Mouse (Mus musculus): ENCODE results near the gene Sh3bgrl2. TPM values are rescaled to one million over a fixed set of nuclear protein-coding genes. Genes with fewer than 3 reads are reported as not detected.
A peak's percentile ranks its signal among the peaks of the same experiment; 100 is the strongest.

Sh3bgrl2 gene
- polyA plus RNA-seq, 1 experiment = 23.1 TPM

DNA sequence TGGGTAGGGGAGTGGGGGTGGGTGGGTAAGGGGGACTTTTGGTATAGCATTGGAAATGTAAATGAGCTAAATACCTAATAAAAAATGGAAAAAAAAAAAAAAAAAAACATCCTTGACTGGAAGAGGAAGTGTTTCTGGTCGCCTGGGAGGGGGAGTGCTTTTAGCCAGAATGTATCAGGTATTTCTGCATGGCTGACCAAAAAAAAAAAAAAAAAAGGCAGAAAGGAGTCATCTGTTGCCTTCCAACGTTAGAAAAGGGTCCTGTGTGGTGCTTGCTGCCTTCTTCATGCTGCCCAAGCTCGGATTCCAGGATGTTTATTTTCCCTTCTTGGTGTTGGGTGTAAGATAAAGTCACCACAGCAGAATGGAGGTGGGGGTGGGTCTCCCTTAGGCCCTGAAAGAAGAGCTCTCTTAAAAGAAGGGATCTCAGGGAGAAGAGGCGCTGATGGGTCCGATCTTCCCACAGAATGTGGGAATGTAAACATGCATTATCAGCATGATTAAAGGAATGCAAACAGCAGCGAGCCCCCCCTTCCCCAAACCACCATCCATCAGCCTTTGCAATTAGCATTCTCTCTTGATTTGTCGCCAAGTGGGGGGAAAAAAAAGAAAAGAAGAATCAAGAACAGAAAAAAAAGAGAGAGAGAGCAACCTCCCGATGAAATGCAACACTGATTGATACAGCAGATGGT is 109.0 kb downstream of the Sh3bgrl2 start:
- H3K27ac ChIP-seq (ENCODE audit: insufficient read depth, low read length) = no peak overlapping the region
- H3K4me3 ChIP-seq (ENCODE audit: low read depth, low read length) = no peak overlapping the region
- TF ChIP-seq EP300 (IDR thresholded peaks at IDR 0.05; ENCODE audit: insufficient read depth, low read depth, low read length) (no peak), POLR2A (IDR thresholded peaks at IDR 0.05; ENCODE audit: insufficient read depth, low read length) (no peak), CTCF (IDR thresholded peaks at IDR 0.05; ENCODE audit: low read depth, low read length) (no peak)
- H3K27me3 ChIP-seq (ENCODE audit: control insufficient read depth, insufficient read depth, low read length, poor library complexity, severe bottlenecking) = no peaks in the 10 kb centered on the region
- no peaks in the 10 kb centered on the region for H3K4me1 ChIP-seq (ENCODE audit: control insufficient read depth, insufficient read depth, low read length)
- no peaks in the 10 kb centered on the region for H3K9me3 ChIP-seq (replicated peaks; ENCODE audit: control insufficient read depth, insufficient read depth, low read length, poor library complexity, severe bottlenecking)
- no peaks in the 10 kb centered on the region for H3K36me3 ChIP-seq (ENCODE audit: control insufficient read depth, insufficient read depth, low read length, poor library complexity, severe bottlenecking)
- H3K9ac ChIP-seq (ENCODE audit: low read depth, poor library complexity, severe bottlenecking) = no peak overlapping the region

DNA sequence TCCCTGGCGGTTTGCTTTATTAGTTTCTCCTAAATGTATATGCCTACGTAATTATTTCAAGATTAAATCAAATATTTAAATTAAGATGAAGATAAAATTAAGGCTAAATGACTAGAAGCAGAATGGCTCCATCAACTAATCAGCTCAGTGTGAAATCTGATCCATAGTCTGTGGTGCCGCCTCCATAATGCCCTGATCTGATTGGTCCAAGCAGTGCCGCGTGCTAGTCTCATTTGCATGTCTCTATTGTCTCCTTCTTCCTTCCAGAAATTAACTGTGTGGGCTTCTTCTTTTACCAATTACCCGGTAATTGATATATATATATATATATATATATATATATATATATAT is 109.5 kb downstream of the Sh3bgrl2 start:
- TF ChIP-seq POLR2A (IDR thresholded peaks at IDR 0.05; ENCODE audit: insufficient read depth, low read length) (no peak), CTCF (IDR thresholded peaks at IDR 0.05; ENCODE audit: low read depth, low read length) (no peak), EP300 (IDR thresholded peaks at IDR 0.05; ENCODE audit: insufficient read depth, low read depth, low read length) (no peak)

DNA sequence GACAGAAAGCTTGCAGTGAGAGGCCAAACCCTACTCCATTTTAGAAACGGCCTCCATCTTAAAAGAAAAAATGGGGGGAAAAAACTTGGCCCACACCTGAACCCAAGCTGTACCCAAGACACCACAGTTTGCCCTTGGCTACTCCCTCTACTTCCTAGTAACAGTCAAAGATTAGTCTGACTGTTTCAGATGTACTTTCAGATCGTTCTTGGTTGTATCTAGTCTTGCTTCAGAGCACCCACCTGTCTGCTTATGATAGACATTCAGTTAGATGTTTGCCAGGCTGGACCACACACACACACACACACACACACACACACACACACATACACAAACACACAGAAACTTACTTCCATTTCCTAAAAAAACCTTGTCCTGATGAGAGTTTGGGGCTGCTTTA is 111.0 kb downstream of the Sh3bgrl2 start:
- no peaks in the 10 kb centered on the region for H3K9me3 ChIP-seq (replicated peaks; ENCODE audit: control insufficient read depth, insufficient read depth, low read length, poor library complexity, severe bottlenecking)
- no peaks in the 10 kb centered on the region for H3K36me3 ChIP-seq (ENCODE audit: control insufficient read depth, insufficient read depth, low read length, poor library complexity, severe bottlenecking)
- no peaks in the 10 kb centered on the region for H3K4me1 ChIP-seq (ENCODE audit: control insufficient read depth, insufficient read depth, low read length)
- H3K27ac ChIP-seq (ENCODE audit: insufficient read depth, low read length) = no peak overlapping the region
- H3K9ac ChIP-seq (ENCODE audit: low read depth, poor library complexity, severe bottlenecking) = no peak overlapping the region
- no peaks in the 10 kb centered on the region for H3K27me3 ChIP-seq (ENCODE audit: control insufficient read depth, insufficient read depth, low read length, poor library complexity, severe bottlenecking)
- TF ChIP-seq EP300 (IDR thresholded peaks at IDR 0.05; ENCODE audit: insufficient read depth, low read depth, low read length) (no peak), POLR2A (IDR thresholded peaks at IDR 0.05; ENCODE audit: insufficient read depth, low read length) (no peak), CTCF (IDR thresholded peaks at IDR 0.05; ENCODE audit: low read depth, low read length) (no peak)
- no peak overlapping the region for H3K4me3 ChIP-seq (ENCODE audit: low read depth, low read length)

More for the DNA sequence above, 109.5 kb downstream of the Sh3bgrl2 start:
- Histone ChIP-seq H3K9me3 (replicated peaks; ENCODE audit: control insufficient read depth, insufficient read depth, low read length, poor library complexity, severe bottlenecking) (no peaks in the 10 kb centered on the region), H3K27me3 (ENCODE audit: control insufficient read depth, insufficient read depth, low read length, poor library complexity, severe bottlenecking) (no peaks in the 10 kb centered on the region), H3K27ac (ENCODE audit: insufficient read depth, low read length) (no peak overlapping the region), H3K4me1 (ENCODE audit: control insufficient read depth, insufficient read depth, low read length) (no peaks in the 10 kb centered on the region), H3K9ac (ENCODE audit: low read depth, poor library complexity, severe bottlenecking) (no peak overlapping the region), H3K36me3 (ENCODE audit: control insufficient read depth, insufficient read depth, low read length, poor library complexity, severe bottlenecking) (no peaks in the 10 kb centered on the region), H3K4me3 (ENCODE audit: low read depth, low read length) (no peak overlapping the region)

DNA sequence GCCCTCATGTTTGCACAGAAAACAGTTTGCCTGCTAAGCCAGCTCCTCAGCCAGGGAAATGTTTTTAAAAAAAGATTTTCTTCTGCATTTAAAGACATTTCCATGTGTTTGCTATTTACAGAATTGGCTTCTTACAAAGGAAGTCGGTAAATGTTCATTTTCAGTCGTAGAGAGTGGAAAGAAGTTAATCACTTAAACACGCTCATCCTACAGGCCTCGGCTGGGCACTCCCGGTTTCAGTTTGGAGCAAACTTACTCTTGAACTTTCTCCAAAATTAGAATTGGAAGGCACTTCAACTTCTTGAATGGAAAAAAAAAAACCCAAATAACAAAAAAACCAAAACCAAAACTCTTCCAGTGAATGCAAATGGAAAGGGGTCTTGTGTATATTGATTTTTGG is 113.7 kb downstream of the Sh3bgrl2 start:
- Histone ChIP-seq H3K9ac (ENCODE audit: low read depth, poor library complexity, severe bottlenecking) (no peak overlapping the region), H3K27ac (ENCODE audit: insufficient read depth, low read length) (no peak overlapping the region), H3K4me1 (ENCODE audit: control insufficient read depth, insufficient read depth, low read length) (no peaks in the 10 kb centered on the region), H3K4me3 (ENCODE audit: low read depth, low read length) (no peak overlapping the region), H3K36me3 (ENCODE audit: control insufficient read depth, insufficient read depth, low read length, poor library complexity, severe bottlenecking) (no peaks in the 10 kb centered on the region), H3K9me3 (replicated peaks; ENCODE audit: control insufficient read depth, insufficient read depth, low read length, poor library complexity, severe bottlenecking) (no peaks in the 10 kb centered on the region), H3K27me3 (ENCODE audit: control insufficient read depth, insufficient read depth, low read length, poor library complexity, severe bottlenecking) (0 out of 2 replicates have a peak, but pooled peaks cover 1% of the 10 kb centered on the region)
- TF ChIP-seq CTCF (IDR thresholded peaks at IDR 0.05; ENCODE audit: low read depth, low read length) (no peak), EP300 (IDR thresholded peaks at IDR 0.05; ENCODE audit: insufficient read depth, low read depth, low read length) (no peak), POLR2A (IDR thresholded peaks at IDR 0.05; ENCODE audit: insufficient read depth, low read length) (no peak)

DNA sequence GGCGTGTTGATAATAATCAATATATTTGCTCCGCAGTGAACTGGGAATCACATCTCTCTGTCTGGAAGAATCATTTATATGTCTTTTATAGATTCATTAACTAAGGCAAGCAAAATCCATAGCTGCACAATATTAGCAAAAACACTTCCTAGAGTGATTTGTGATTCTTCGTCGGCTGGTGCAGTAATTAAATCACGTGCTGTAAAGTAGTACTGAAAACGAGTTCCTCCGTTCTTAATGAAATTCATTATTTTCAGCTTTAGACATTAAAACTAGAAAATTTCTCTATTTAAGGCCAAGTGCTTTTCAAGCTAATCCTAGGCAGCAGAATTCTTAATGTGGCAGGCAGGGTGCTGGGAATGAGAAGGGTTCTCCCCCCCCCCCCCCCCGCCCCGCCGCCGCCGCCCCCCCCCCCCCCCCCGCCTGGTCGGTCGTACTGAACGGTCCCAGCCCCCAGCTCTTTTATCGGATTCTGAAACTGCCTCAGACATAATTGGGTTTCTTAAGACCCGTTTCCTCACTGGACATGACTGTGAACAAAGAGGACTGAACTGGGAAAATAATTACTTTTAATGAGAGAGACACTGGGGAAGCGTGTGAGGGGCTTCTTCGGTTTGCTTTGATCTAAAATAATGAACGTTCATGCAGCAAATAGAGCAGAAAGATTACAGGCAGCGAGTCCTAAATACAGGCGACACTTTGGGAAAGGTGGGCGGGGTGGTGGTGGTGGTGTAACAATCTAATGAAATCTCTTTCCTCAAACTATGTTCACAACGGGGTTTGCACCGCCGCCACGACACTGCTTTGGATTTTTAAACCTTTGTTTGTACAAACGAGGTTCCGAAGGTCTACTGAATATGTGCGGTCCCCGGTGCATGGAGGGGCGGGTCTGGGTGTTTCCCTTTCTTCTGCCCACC is 116.1 kb downstream of the Sh3bgrl2 start:
- Histone ChIP-seq H3K4me3 (ENCODE audit: low read depth, low read length) (no peak overlapping the region), H3K4me1 (ENCODE audit: control insufficient read depth, insufficient read depth, low read length) (no peaks in the 10 kb centered on the region), H3K36me3 (ENCODE audit: control insufficient read depth, insufficient read depth, low read length, poor library complexity, severe bottlenecking) (no peaks in the 10 kb centered on the region), H3K9ac (ENCODE audit: low read depth, poor library complexity, severe bottlenecking) (peak overlapping the region; percentile 43; the same call in 1 of the 2 replicates), H3K27me3 (ENCODE audit: control insufficient read depth, insufficient read depth, low read length, poor library complexity, severe bottlenecking) (0 out of 2 replicates have a peak, but pooled peaks cover 1% of the 10 kb centered on the region), H3K9me3 (replicated peaks; ENCODE audit: control insufficient read depth, insufficient read depth, low read length, poor library complexity, severe bottlenecking) (no peaks in the 10 kb centered on the region), H3K27ac (ENCODE audit: insufficient read depth, low read length) (no peak overlapping the region)
- TF ChIP-seq EP300 (IDR thresholded peaks at IDR 0.05; ENCODE audit: insufficient read depth, low read depth, low read length) (no peak), POLR2A (IDR thresholded peaks at IDR 0.05; ENCODE audit: insufficient read depth, low read length) (no peak), CTCF (IDR thresholded peaks at IDR 0.05; ENCODE audit: low read depth, low read length) (no peak)

Measured in ES-Bruce4 (cell line).